Mouse (Mus musculus) neural tube, embryonic 13.5 days (tissue): ENCODE measurements around the gene Trib2. TPM values are rescaled to one million over a fixed set of nuclear protein-coding genes. Genes with fewer than 3 reads are reported as not detected.

Experiments
- ATAC-seq: fragments of 200-750 bp; cut with Nextera tagmentation; 2 replicates; pipeline ENCODE4 v1.8.0; 2017; ENCODE audit warnings: low read depth, mild to moderate bottlenecking, moderate TSS enrichment, moderate library complexity
- H3K27ac ChIP-seq: fragments of 300-500 bp; sonication (generic); replicated peaks from 2 replicates; pipeline ENCODE4 v1.5.1; 2015; ENCODE audit warnings: moderate library complexity, mild to moderate bottlenecking, inconsistent platforms
- H3K27me3 ChIP-seq: fragments of 300-500 bp; sonication (generic); 2 replicates; pipeline ENCODE4 v1.6.1; 2015; ENCODE audit warnings: mild to moderate bottlenecking, inconsistent platforms
- H3K36me3 ChIP-seq: fragments of 300-500 bp; sonication (generic); 2 replicates; pipeline ENCODE4 v1.6.1; 2015; ENCODE audit warnings: mild to moderate bottlenecking, inconsistent platforms
- H3K4me1 ChIP-seq: fragments of 300-500 bp; sonication (generic); replicated peaks from 2 replicates; pipeline ENCODE4 v1.6.1; 2015; ENCODE audit warnings: inconsistent platforms
- H3K4me2 ChIP-seq: fragments of 300-500 bp; sonication (generic); 2 replicates; pipeline ENCODE4 v1.6.1; 2015; ENCODE audit warnings: inconsistent platforms, mild to moderate bottlenecking, moderate library complexity
- H3K4me3 ChIP-seq: fragments of 300-500 bp; sonication (generic); 2 replicates; pipeline ENCODE4 v1.5.1; 2015; ENCODE audit warnings: mild to moderate bottlenecking, inconsistent platforms
- H3K9ac ChIP-seq: fragments of 300-500 bp; sonication (generic); 2 replicates; pipeline ENCODE4 v1.6.1; 2015; ENCODE audit warnings: moderate library complexity, mild to moderate bottlenecking, inconsistent platforms
- H3K9me3 ChIP-seq: fragments of 300-500 bp; sonication (generic); 2 replicates; pipeline ENCODE4 v1.6.1; 2016; ENCODE audit warnings: inconsistent platforms
- WGBS: fragments of 180-500 bp; shearing (Covaris S2); methylation state at CpG from one replicate; pipeline ENCODE4 v1.1.7; 2015; 5-methylcytosine and 5-hydroxymethylcytosine counted together
- polyA plus RNA-seq: library from polyadenylated mRNA; unstranded; fragments of >200 nt; fragmentation: Nextera tagmentation; extraction: Ambion mirVana; gene quantifications from 2 replicates; pipeline ENCODE4 v1.2.1, GENCODE M21; 2015

The Trib2 gene
- polyA plus RNA-seq, 1 experiment from 2014 or later, result 118 TPM

- peaks cover 60% of the 10 kb centered on the region for H3K4me1 ChIP-seq
- H3K27me3 ChIP-seq, result no peaks in the 10 kb centered on the region
- peak overlapping the region; percentile 99 for H3K9ac ChIP-seq
- 25% methylated on average over 6 of the region's 6 CpGs for WGBS
- ATAC-seq, result no peak
- peaks cover 25% of the 10 kb centered on the region for H3K36me3 ChIP-seq
- peak overlapping the region; percentile 78 for H3K4me2 ChIP-seq
- peak overlapping the region; percentile 99 for H3K27ac ChIP-seq
- peak overlapping the region; percentile 86 for H3K4me3 ChIP-seq
- no peaks in the 10 kb centered on the region for H3K9me3 ChIP-seq
Measured at GRCm38 (mm10) chr12:15812139-15812962, 4.4 kb downstream of the Trib2 start.

GRCm38 (mm10) chr12:15811682-15812081 lies 5.0 kb downstream of the Trib2 start:
- Histone ChIP-seq H3K36me3 (peaks cover 32% of the 10 kb centered on the region), H3K9ac (peak overlapping the region; percentile 99), H3K4me3 (peak overlapping the region; percentile 86), H3K27ac (peak overlapping the region; percentile 99), H3K9me3 (no peaks in the 10 kb centered on the region), H3K4me1 (peaks cover 62% of the 10 kb centered on the region), H3K27me3 (no peaks in the 10 kb centered on the region), H3K4me2 (peak overlapping the region; percentile 78)
- 11% methylated on average over 4 of the region's 4 CpGs for WGBS
- ATAC-seq, result no peak

GRCm38 (mm10) chr12:15810926-15811325 lies 5.8 kb downstream of the Trib2 start:
- 25% methylated on average over 7 of the region's 7 CpGs for WGBS
- no peak for ATAC-seq
- peak overlapping the region; percentile 99 for H3K9ac ChIP-seq
- H3K4me2 ChIP-seq, result peak overlapping the region; percentile 78
- no peaks in the 10 kb centered on the region for H3K27me3 ChIP-seq
- peak overlapping the region; percentile 86 for H3K4me3 ChIP-seq
- peak overlapping the region; percentile 99 for H3K27ac ChIP-seq
- peaks cover 69% of the 10 kb centered on the region for H3K4me1 ChIP-seq
- H3K9me3 ChIP-seq, result no peaks in the 10 kb centered on the region
- peaks cover 39% of the 10 kb centered on the region for H3K36me3 ChIP-seq

- H3K9me3 ChIP-seq, result no peaks in the 10 kb centered on the region
- H3K27ac ChIP-seq, result 0 out of 2 replicates have a peak overlapping the region, but pooled peaks have one; percentile 9
- H3K9ac ChIP-seq, result peak overlapping the region; percentile 50
- WGBS, result 69% methylated on average over 7 of the region's 7 CpGs
- H3K27me3 ChIP-seq, result no peaks in the 10 kb centered on the region
- ATAC-seq, result no peak
- H3K4me2 ChIP-seq, result peak overlapping the region; percentile 78
- H3K36me3 ChIP-seq, result peaks cover 52% of the 10 kb centered on the region
- H3K4me1 ChIP-seq, result peaks cover 81% of the 10 kb centered on the region
- H3K4me3 ChIP-seq, result peak overlapping the region; percentile 14; the same call in 1 of the 2 replicates
Measured at GRCm38 (mm10) chr12:15809657-15810056, 7.1 kb downstream of the Trib2 start.

- Histone ChIP-seq H3K36me3 (peaks cover 56% of the 10 kb centered on the region), H3K27me3 (no peaks in the 10 kb centered on the region), H3K4me2 (peak overlapping the region; percentile 78), H3K4me1 (peaks cover 85% of the 10 kb centered on the region), H3K27ac (0 out of 2 replicates have a peak overlapping the region, but pooled peaks have one; percentile 9), H3K9ac (peak overlapping the region; percentile 50; the same call in 1 of the 2 replicates), H3K4me3 (no peak overlapping the region), H3K9me3 (no peaks in the 10 kb centered on the region)
- 86% methylated on average over 4 of the region's 4 CpGs for WGBS
- ATAC-seq, result no peak
Measured at GRCm38 (mm10) chr12:15809249-15809648, 7.5 kb downstream of the Trib2 start.

- no peak for ATAC-seq
- WGBS, result 93% methylated on average over 5 of the region's 5 CpGs
Measured at GRCm38 (mm10) chr12:15808186-15808800, 8.4 kb downstream of the Trib2 start.

GRCm38 (mm10) chr12:15804931-15805331 lies 11.8 kb downstream of the Trib2 start:
- Histone ChIP-seq H3K27me3 (no peaks in the 10 kb centered on the region), H3K27ac (no peak overlapping the region), H3K36me3 (peaks cover 91% of the 10 kb centered on the region), H3K9me3 (no peaks in the 10 kb centered on the region), H3K4me2 (no peak overlapping the region), H3K4me3 (no peak overlapping the region), H3K4me1 (peaks cover 98% of the 10 kb centered on the region), H3K9ac (no peak overlapping the region)
- ATAC-seq, result no peak
- WGBS, result 58% methylated on average over 1 of the region's 1 CpGs

More at GRCm38 (mm10) chr12:15808186-15808800, 8.4 kb downstream of the Trib2 start:
- Histone ChIP-seq H3K9me3 (no peaks in the 10 kb centered on the region), H3K27me3 (no peaks in the 10 kb centered on the region), H3K4me1 (peaks cover 95% of the 10 kb centered on the region), H3K4me2 (no peak overlapping the region), H3K36me3 (peaks cover 66% of the 10 kb centered on the region), H3K27ac (no peak overlapping the region), H3K9ac (no peak overlapping the region), H3K4me3 (no peak overlapping the region)

- Histone ChIP-seq H3K4me1 (peaks cover 96% of the 10 kb centered on the region), H3K4me3 (no peak overlapping the region)
Measured at GRCm38 (mm10) chr12:15803936-15804438, 12.7 kb downstream of the Trib2 start.

GRCm38 (mm10) chr12:15801571-15801930 lies 15.2 kb downstream of the Trib2 start:
- no peak overlapping the region for H3K4me3 ChIP-seq
- no peaks in the 10 kb centered on the region for H3K9me3 ChIP-seq
- no peak overlapping the region for H3K9ac ChIP-seq
- H3K27me3 ChIP-seq, result no peaks in the 10 kb centered on the region
- peaks cover 89% of the 10 kb centered on the region for H3K36me3 ChIP-seq
- peaks cover 87% of the 10 kb centered on the region for H3K4me1 ChIP-seq
- WGBS, result 83% methylated on average over 4 of the region's 4 CpGs
- no peak overlapping the region for H3K27ac ChIP-seq
- no peak overlapping the region for H3K4me2 ChIP-seq
- no peak for ATAC-seq

More at GRCm38 (mm10) chr12:15803936-15804438, 12.7 kb downstream of the Trib2 start:
- Histone ChIP-seq H3K9me3 (no peaks in the 10 kb centered on the region), H3K27ac (no peak overlapping the region), H3K4me2 (no peak overlapping the region), H3K27me3 (no peaks in the 10 kb centered on the region), H3K9ac (no peak overlapping the region), H3K36me3 (peaks cover 89% of the 10 kb centered on the region)
- ATAC-seq, result no peak
- 75% methylated on average over 5 of the region's 5 CpGs for WGBS

GRCm38 (mm10) chr12:15800914-15801570 lies 15.7 kb downstream of the Trib2 start:
- peaks cover 88% of the 10 kb centered on the region for H3K4me1 ChIP-seq
- peak; percentile 52 for ATAC-seq
- no peak overlapping the region for H3K4me3 ChIP-seq

GRCm38 (mm10) chr12:15800196-15800913 lies 16.4 kb downstream of the Trib2 start:
- Histone ChIP-seq H3K4me1 (peaks cover 83% of the 10 kb centered on the region), H3K27ac (0 out of 2 replicates have a peak overlapping the region, but pooled peaks have one; percentile 11), H3K4me2 (no peak overlapping the region), H3K9ac (no peak overlapping the region), H3K4me3 (no peak overlapping the region), H3K36me3 (peaks cover 85% of the 10 kb centered on the region), H3K27me3 (no peaks in the 10 kb centered on the region), H3K9me3 (no peaks in the 10 kb centered on the region)
- no peak for ATAC-seq
- WGBS, result 68% methylated on average over 4 of the region's 4 CpGs

More at GRCm38 (mm10) chr12:15800914-15801570, 15.7 kb downstream of the Trib2 start:
- 0 out of 2 replicates have a peak overlapping the region, but pooled peaks have one; percentile 11 for H3K27ac ChIP-seq
- no peaks in the 10 kb centered on the region for H3K27me3 ChIP-seq
- H3K36me3 ChIP-seq, result peaks cover 89% of the 10 kb centered on the region
- H3K9ac ChIP-seq, result no peak overlapping the region
- no peak overlapping the region; the same call in 1 of the 2 replicates for H3K4me2 ChIP-seq
- WGBS, result 57% methylated on average over 9 of the region's 9 CpGs
- no peaks in the 10 kb centered on the region for H3K9me3 ChIP-seq
